Mouse (Mus musculus) midbrain, postnatal 0 days (tissue): ENCODE measurements around the gene Mapk1ip1. TPM values are rescaled to one million over a fixed set of nuclear protein-coding genes. Genes with fewer than 3 reads are reported as not detected.

Experiments used
- ATAC-seq: fragments of 200-750 bp; cut with Nextera tagmentation; 2 replicates; pipeline ENCODE4 v1.8.0; 2017; ENCODE audit warnings: moderate number of reproducible peaks, mild to moderate bottlenecking, moderate TSS enrichment, moderate library complexity; ENCODE audit not compliant: low FRiP score
- DNase-seq: peaks from one replicate; pipeline ENCODE4 v3.0.0-alpha.2; 2015; ENCODE audit warnings: low spot score
- H3K27ac ChIP-seq: fragments of 300-500 bp; sonication (generic); 2 replicates; pipeline ENCODE4 v1.5.1; 2014; ENCODE audit warnings: low read depth, mild to moderate bottlenecking, low read length, mixed read lengths
- H3K27me3 ChIP-seq: fragments of 300-500 bp; sonication (generic); 2 replicates; pipeline ENCODE4 v1.6.1; 2014; ENCODE audit warnings: low read length, control low read depth, mixed read lengths; ENCODE audit not compliant: insufficient read depth
- H3K36me3 ChIP-seq: fragments of 300-500 bp; sonication (generic); 2 replicates; pipeline ENCODE4 v1.6.1; 2014; ENCODE audit warnings: low read length, control low read depth, mixed read lengths; ENCODE audit not compliant: insufficient read depth
- H3K4me1 ChIP-seq: fragments of 300-500 bp; sonication (generic); 2 replicates; pipeline ENCODE4 v1.6.1; 2014; ENCODE audit warnings: mild to moderate bottlenecking, control low read depth, antibody characterized with exemption, low read length, mixed read lengths; ENCODE audit not compliant: insufficient read depth
- H3K4me2 ChIP-seq: fragments of 300-500 bp; sonication (generic); 2 replicates; pipeline ENCODE4 v1.6.1; 2014; ENCODE audit warnings: low read depth, mild to moderate bottlenecking, low read length, mixed read lengths; ENCODE audit not compliant: poor library complexity, severe bottlenecking
- H3K4me3 ChIP-seq: fragments of 300-500 bp; sonication (generic); 2 replicates; pipeline ENCODE4 v1.5.1; 2014; ENCODE audit warnings: low read depth, mild to moderate bottlenecking, low read length, moderate library complexity
- H3K9ac ChIP-seq: fragments of 300-500 bp; sonication (generic); replicated peaks from 2 replicates; pipeline ENCODE4 v1.6.1; 2014; ENCODE audit warnings: mild to moderate bottlenecking, low read length, moderate library complexity, mixed read lengths; ENCODE audit not compliant: poor library complexity, severe bottlenecking
- H3K9me3 ChIP-seq: fragments of 300-500 bp; sonication (generic); 2 replicates; pipeline ENCODE4 v1.6.1; 2016; ENCODE audit warnings: low read length, control low read depth
- CTCF ChIP-seq: IDR thresholded peaks from 2 replicates; pipeline ENCODE4 v1.5.1; 2016; ENCODE audit warnings: antibody characterized with exemption, mild to moderate bottlenecking
- WGBS: fragments of 180-500 bp; shearing (Covaris S2); extraction: QIAGEN DNeasy Blood & Tissue Kit; methylation state at CpG from one replicate; pipeline ENCODE4 v1.1.7; 2014; 5-methylcytosine and 5-hydroxymethylcytosine counted together
- polyA plus RNA-seq: library from polyadenylated mRNA; unstranded; fragments of >200 nt; fragmentation: Nextera tagmentation; extraction: Ambion mirVana; gene quantifications from 2 replicates; pipeline ENCODE4 v1.2.1, GENCODE M21; 2015
- total RNA-seq: library from RNA; depleted of rRNA; stranded (reverse); fragments of >200 nt; gene quantifications from 2 replicates; pipeline ENCODE4 v1.2.3, GENCODE M21; 2014; rRNA removed

Mapk1ip1 gene
- total and polyA plus RNA-seq, 2 experiments from 2014 or later = 33.7 to 36.4 TPM

GRCm38 (mm10) chr7:138788109-138788508 lies 58.0 kb downstream of the Mapk1ip1 start:
- Histone ChIP-seq H3K4me3 (no peak overlapping the region), H3K4me1 (no peaks in the 10 kb centered on the region; the same call in 1 of the 2 replicates), H3K9me3 (no peaks in the 10 kb centered on the region), H3K9ac (no peak overlapping the region), H3K4me2 (no peak overlapping the region), H3K36me3 (no peaks in the 10 kb centered on the region), H3K27me3 (no peaks in the 10 kb centered on the region), H3K27ac (no peak overlapping the region)
- 79% methylated on average over 5 of the region's 5 CpGs for WGBS
- no peak for TF ChIP-seq CTCF
- ATAC-seq (no peak), DNase-seq (no peak)

Other genes starting within 250 kb of the Mapk1ip1 start
- gene Ppp2r2d, start 194 bp downstream of the Mapk1ip1 start, total RNA-seq = 91.5 and 92.7 TPM in 2 replicates
- gene Ppp2r2d, start 194 bp downstream of the Mapk1ip1 start, polyA plus RNA-seq = 100 and 109 TPM in 2 replicates
- gene Bnip3, start 63.2 kb upstream of the Mapk1ip1 start, total RNA-seq = 227 and 231 TPM in 2 replicates
- gene Bnip3, start 63.2 kb upstream of the Mapk1ip1 start, polyA plus RNA-seq = 142 and 147 TPM in 2 replicates
- 17.4 and 19.6 TPM in 2 replicates for gene Jakmip3, start 94.5 kb upstream of the Mapk1ip1 start, total RNA-seq
- gene Jakmip3, start 94.5 kb upstream of the Mapk1ip1 start, polyA plus RNA-seq = 8.1 and 8.5 TPM in 2 replicates
- gene Dpysl4, start 239.7 kb upstream of the Mapk1ip1 start, total RNA-seq = 172 and 180 TPM in 2 replicates
- 164 and 167 TPM in 2 replicates for gene Dpysl4, start 239.7 kb upstream of the Mapk1ip1 start, polyA plus RNA-seq